Mouse (Mus musculus): ENCODE results near the gene Pacsin3.

Pacsin3 gene

GRCm38 (mm10) chr2:91302845-91303244, 47.1 kb downstream of the Pacsin3 start:
- no peak for DNase-seq (ENCODE audit: low read depth, low spot score)

DNA sequence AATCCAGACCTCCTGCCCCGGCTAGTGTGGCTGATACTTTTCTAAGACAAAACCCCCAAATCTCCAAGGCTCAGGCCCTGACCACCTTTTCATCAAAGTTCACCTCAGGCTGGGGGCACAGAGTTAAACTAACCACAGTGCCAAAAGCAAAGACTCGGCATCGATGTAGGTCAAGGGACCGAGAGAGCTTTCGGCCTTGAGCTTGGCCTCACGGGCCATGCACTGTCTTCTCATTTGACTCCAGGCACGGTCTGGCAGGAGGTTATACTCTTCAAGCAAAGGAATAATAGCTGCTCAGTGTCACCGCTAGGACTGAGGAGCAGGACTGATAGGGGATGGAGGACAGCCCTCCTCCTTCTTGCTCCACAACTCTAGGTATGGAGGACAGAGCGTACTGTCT, 50.2 kb downstream of the Pacsin3 start:
- DNase-seq (ENCODE audit: low read depth, low spot score), result no peak

DNA sequence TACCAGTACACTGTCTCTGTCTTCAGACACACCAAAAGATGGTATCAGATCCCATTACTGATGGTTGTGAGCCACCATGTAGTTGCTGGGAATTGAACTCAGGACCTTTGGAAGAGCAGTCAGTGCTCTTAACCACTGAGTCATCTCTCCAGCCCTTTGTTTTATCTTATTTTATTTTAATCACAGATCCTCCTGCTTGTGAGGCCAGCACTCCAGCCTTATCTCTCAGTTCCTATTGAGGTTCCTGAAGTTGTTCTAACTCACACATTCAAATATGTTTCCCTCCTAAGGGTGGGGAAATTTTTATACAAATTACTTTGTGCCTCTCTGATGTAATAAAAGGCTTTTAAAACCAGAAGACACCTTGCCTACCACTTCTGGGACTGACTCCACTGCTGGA, 50.8 kb downstream of the Pacsin3 start:
- no peak for DNase-seq (ENCODE audit: low read depth, low spot score)

DNA sequence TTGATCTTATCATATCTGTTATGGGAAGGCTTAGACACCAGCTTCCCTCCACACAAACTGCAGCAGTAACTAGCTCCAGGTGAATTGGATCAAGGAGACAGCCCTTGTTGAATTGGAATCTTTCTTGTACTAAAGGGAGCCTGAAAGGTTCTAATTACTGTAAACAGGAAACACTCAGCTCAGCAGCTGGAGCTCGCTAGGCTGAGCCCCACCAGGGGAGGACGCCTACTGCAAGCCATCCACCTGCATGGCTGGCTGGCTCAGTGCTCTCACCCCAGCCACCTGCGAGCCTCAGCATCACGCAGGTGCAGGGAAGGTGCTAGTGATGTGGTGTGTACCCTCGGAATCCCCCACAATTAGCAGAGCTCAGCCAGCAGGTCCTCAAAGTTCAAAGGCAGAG, 52.9 kb downstream of the Pacsin3 start:
- no peak for DNase-seq (ENCODE audit: low read depth, low spot score)

- no peak for DNase-seq (ENCODE audit: low read depth, low spot score)
Measured at GRCm38 (mm10) chr2:91309546-91309945, 53.8 kb downstream of the Pacsin3 start.

DNA sequence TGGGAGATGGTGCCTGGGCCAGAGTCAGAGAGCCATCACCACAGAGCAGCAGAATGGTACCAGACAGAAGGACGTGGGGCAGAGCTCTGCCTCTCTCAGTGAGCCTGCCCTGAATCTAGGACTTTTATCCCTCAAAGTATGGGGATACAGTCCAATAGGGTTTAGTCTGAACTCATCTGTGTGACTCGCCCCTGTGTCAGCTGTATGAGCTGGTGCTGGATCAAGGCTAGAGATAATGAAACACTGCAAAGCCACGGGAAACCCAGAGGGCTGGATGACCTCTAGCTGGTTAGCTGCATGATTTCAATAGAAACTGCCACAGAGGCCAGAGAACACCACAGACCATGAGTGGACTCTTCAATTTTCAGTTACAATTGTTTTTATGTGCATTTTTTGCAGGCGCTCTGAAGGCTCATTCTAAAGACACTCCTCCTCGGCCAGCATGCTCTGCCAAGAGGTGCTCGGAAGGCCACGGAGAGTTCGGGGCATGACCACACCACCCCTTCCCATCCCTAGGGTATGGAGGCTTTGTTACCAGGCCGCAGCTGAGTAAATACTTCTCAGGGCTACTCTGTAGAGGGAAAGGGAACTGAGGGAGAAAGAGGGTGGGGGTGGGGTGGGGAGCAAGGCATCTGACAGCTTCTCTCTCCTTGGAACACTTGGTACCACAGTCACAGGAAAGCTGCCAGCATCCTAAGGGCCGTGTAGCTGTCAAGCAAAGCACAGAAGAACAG, 57.0 kb downstream of the Pacsin3 start:
- DNase-seq (ENCODE audit: low read depth, low spot score), result no peak

DNA sequence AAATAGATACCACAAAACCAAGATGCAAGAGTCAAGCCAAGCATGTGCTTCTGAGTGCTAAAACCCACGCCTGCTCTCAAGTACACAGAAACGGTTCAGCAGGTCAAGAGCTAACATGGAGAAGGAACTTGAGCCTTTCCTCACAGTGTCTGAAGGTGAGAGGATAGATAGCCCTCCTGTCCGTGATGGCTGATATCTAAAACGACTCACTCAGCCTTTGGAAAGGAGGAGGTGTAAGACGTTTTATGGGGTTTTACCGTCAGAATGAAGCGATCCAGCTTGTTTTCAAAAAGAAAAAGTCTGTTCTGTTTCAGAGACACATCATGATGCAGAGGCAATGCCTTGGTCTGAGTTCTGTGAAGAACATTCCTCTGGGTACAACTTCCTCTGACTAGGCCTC, 58.4 kb downstream of the Pacsin3 start:
- DNase-seq (ENCODE audit: low read depth, low spot score), result no peak

All from retina, postnatal 7 days (tissue).